8 mouse cellular contexts compared by ENCODE assay signal in genomic region chr10:53595744-53596676, GRCm38 (mm10). TPM values are rescaled to one million over a fixed set of nuclear protein-coding genes. Genes with fewer than 3 reads are reported as not detected.
DNase-seq lines count a peak whose midpoint lies in the region; ATAC-seq and TF ChIP-seq lines count a peak whose summit lies in the region.

No protein-coding gene starts in this region.

- no peaks in the 10 kb centered on the region for H3K27me3 ChIP-seq in E14TG2a.4 (ENCODE audit: insufficient read depth, low read length)
- no peaks in the 10 kb centered on the region for H3K27me3 ChIP-seq in limb, embryonic 14.5 days (ENCODE audit: control insufficient read depth, insufficient read depth, low read length)
- H3K27me3 ChIP-seq in neural tube, embryonic 14.5 days (ENCODE audit: control insufficient read depth, insufficient read depth, low read length), result no peaks in the 10 kb centered on the region

- H3K9ac ChIP-seq in limb, embryonic 14.5 days (ENCODE audit: low read depth, low read length, severe bottlenecking), result peak overlapping the region; percentile 59
- peak overlapping the region; percentile 66 for H3K9ac ChIP-seq in neural tube, embryonic 14.5 days (replicated peaks; ENCODE audit: low read depth, low read length)

- ATAC-seq in granulocyte monocyte progenitor cell, adult 5-6 weeks (replicated peaks; ENCODE audit: poor library complexity, severe bottlenecking), result peak; percentile 2
- peak; percentile 48 for ATAC-seq in limb, embryonic 14.5 days (ENCODE audit: low FRiP score, low read depth)
- peak; percentile 93 for ATAC-seq in neural tube, embryonic 14.5 days (ENCODE audit: low read depth)

- peaks cover 15% of the 10 kb centered on the region for H3K36me3 ChIP-seq in E14TG2a.4 (ENCODE audit: insufficient read depth, low read length)
- 0 out of 2 replicates have a peak, but pooled peaks cover 3% of the 10 kb centered on the region for H3K36me3 ChIP-seq in limb, embryonic 14.5 days (ENCODE audit: control insufficient read depth, insufficient read depth, low read length)
- H3K36me3 ChIP-seq in neural tube, embryonic 14.5 days (ENCODE audit: control insufficient read depth, insufficient read depth, low read length), result no peaks in the 10 kb centered on the region

- WGBS in limb, embryonic 14.5 days, result 5% methylated on average over 17 of the region's 27 CpGs
- 9% methylated on average over 21 of the region's 27 CpGs for WGBS in neural tube, embryonic 14.5 days

- peaks cover 32% of the 10 kb centered on the region for H3K4me1 ChIP-seq in E14TG2a.4 (replicated peaks; ENCODE audit: low read depth, low read length)
- peaks cover 16% of the 10 kb centered on the region; the same call in 1 of the 2 replicates for H3K4me1 ChIP-seq in limb, embryonic 14.5 days (ENCODE audit: control insufficient read depth, insufficient read depth, low read length)
- peaks cover 19% of the 10 kb centered on the region for H3K4me1 ChIP-seq in neural tube, embryonic 14.5 days (ENCODE audit: control insufficient read depth, insufficient read depth, low read length)

- peak overlapping the region; percentile 94 for H3K27ac ChIP-seq in layer of hippocampus, adult 2 months
- H3K27ac ChIP-seq in limb, embryonic 14.5 days (replicated peaks; ENCODE audit: low read depth, low read length), result peak overlapping the region; percentile 99
- H3K27ac ChIP-seq in neural tube, embryonic 14.5 days (ENCODE audit: low read depth, low read length), result peak overlapping the region; percentile 96

- TF ChIP-seq CTCF in layer of hippocampus, adult 2 months (conservative IDR thresholded peaks at IDR 0.05), result no peak
- no peak for TF ChIP-seq CTCF in E14TG2a.4 (conservative IDR thresholded peaks at IDR 0.05; ENCODE audit: low read length)

- DNase-seq in layer of hippocampus, adult 2 months (ENCODE audit: low spot score in 2 of 2), result no peak
- DNase-seq in layer of hippocampus, postnatal 36 days, result no peak
- DNase-seq in c-Kit-positive CD71-positive TER-119-negative erythroid progenitor cells, embryonic 14.5 days (ENCODE audit: low read depth), result peak; percentile 72
- DNase-seq in limb, embryonic 14.5 days (ENCODE audit: low spot score), result no peak
- no peak for DNase-seq in gastrocnemius, adult 18-20 months (ENCODE audit: low spot score)

- H3K4me3 ChIP-seq in layer of hippocampus, adult 2 months, result peak overlapping the region; percentile 81
- peak overlapping the region; percentile 75 for H3K4me3 ChIP-seq in E14TG2a.4 (replicated peaks; ENCODE audit: low read length)
- peak overlapping the region; percentile 88 for H3K4me3 ChIP-seq in limb, embryonic 14.5 days (replicated peaks; ENCODE audit: low read length)
- peak overlapping the region; percentile 96 for H3K4me3 ChIP-seq in neural tube, embryonic 14.5 days (ENCODE audit: low read depth, low read length)

- TF ChIP-seq POLR2A in limb, embryonic 14.5 days (IDR thresholded peaks at IDR 0.05; ENCODE audit: borderline replicate concordance, extremely low read depth, insufficient read depth, insufficient read length), result peak; percentile 26; the same call in 1 of the 2 replicates

- H3K9me3 ChIP-seq in E14TG2a.4 (ENCODE audit: low read length), result no peaks in the 10 kb centered on the region
- H3K9me3 ChIP-seq in limb, embryonic 14.5 days (ENCODE audit: control insufficient read depth, low read length), result no peaks in the 10 kb centered on the region
- H3K9me3 ChIP-seq in neural tube, embryonic 14.5 days (ENCODE audit: control insufficient read depth, low read length), result no peaks in the 10 kb centered on the region

- peak overlapping the region; percentile 56 for H3K4me2 ChIP-seq in limb, embryonic 14.5 days (replicated peaks; ENCODE audit: low read depth, low read length, severe bottlenecking)
- peak overlapping the region; percentile 74 for H3K4me2 ChIP-seq in neural tube, embryonic 14.5 days (ENCODE audit: low read depth, low read length)

RNA-seq across cellular contexts. Expression of gene Asf1a, which starts 0.5 kb away (rescaled TPM):
- 10 to 100 TPM; 24.4 to 27.1 TPM for total RNA-seq in layer of hippocampus, adult 2 months (2021)
- total RNA-seq in layer of hippocampus, postnatal 36 days (2021), result 10 to 100 TPM; 22.9 to 30.4 TPM
- total RNA-seq in granulocyte monocyte progenitor cell, adult 5-6 weeks (2014; fragmentation: Nextera tagmentation), result 99.2 and 116 TPM in 2 replicates
- total RNA-seq in granulocyte monocyte progenitor cell, adult 5-6 weeks (2017), result 113 and 122 TPM in 2 replicates
- polyA plus RNA-seq in limb, embryonic 14.5 days (2012; rRNA removed), result 45.9 and 61.2 TPM in 2 replicates
- 109 and 113 TPM in 2 replicates for polyA plus RNA-seq in limb, embryonic 14.5 days (2014; fragmentation: Nextera tagmentation; extraction: Ambion mirVana)
- 67.6 and 79.3 TPM in 2 replicates for polyA plus RNA-seq in neural tube, embryonic 14.5 days (2014; fragmentation: Nextera tagmentation; extraction: Ambion mirVana)
- 10 to 100 TPM; 22.1 to 26.2 TPM for total RNA-seq in gastrocnemius, adult 18-20 months (2021)

RNA-seq across cellular contexts. Expression of gene Mcm9, which starts 34.2 kb away (rescaled TPM):
- 1 to 10 TPM; 5.2 to 5.3 TPM for total RNA-seq in layer of hippocampus, adult 2 months (2021)
- 1 to 10 TPM; 4.7 to 6.2 TPM for total RNA-seq in layer of hippocampus, postnatal 36 days (2021)
- 22.4 and 23.8 TPM in 2 replicates for total RNA-seq in granulocyte monocyte progenitor cell, adult 5-6 weeks (2014; fragmentation: Nextera tagmentation)
- 10.8 and 29.0 TPM in 2 replicates for total RNA-seq in granulocyte monocyte progenitor cell, adult 5-6 weeks (2017)
- polyA plus RNA-seq in limb, embryonic 14.5 days (2012; rRNA removed), result 7.6 and 8.8 TPM in 2 replicates
- 12.0 and 12.3 TPM in 2 replicates for polyA plus RNA-seq in limb, embryonic 14.5 days (2014; fragmentation: Nextera tagmentation; extraction: Ambion mirVana)
- polyA plus RNA-seq in neural tube, embryonic 14.5 days (2014; fragmentation: Nextera tagmentation; extraction: Ambion mirVana), result 8.0 and 8.5 TPM in 2 replicates
- total RNA-seq in gastrocnemius, adult 18-20 months (2021), result 1 to 10 TPM in 1 of 2 experiments, under 1 TPM in 1; 0.52 to 1.2 TPM

Comparison
In these comparisons a context has a peak if more than half of its experiments do, and no peak if none do; other contexts are left out.
1. ATAC-seq: peak in every context shown above with its lines; median percentile 93 in neural tube, embryonic 14.5 days; 48 in limb, embryonic 14.5 days; 2 in granulocyte monocyte progenitor cell, adult 5-6 weeks.